Mouse (Mus musculus): ENCODE results near the gene AC161166.1.
"Not testable (repeated sequence)": the region's sequence is repeated elsewhere in the genome, so short reads cannot be mapped to it uniquely, and the experiment has no call there.

- TF ChIP-seq CTCF, EP300 (IDR thresholded peaks at IDR 0.05; ENCODE audit: low read depth): not testable (repeated sequence)
Measured at GRCm38 (mm10) chr7:24520054-24520453, 7.8 kb upstream of the AC161166.1 start.

Data from liver, postnatal 0 days (tissue).